Mouse (Mus musculus): ENCODE results near the gene Sash3. TPM values are rescaled to one million over a fixed set of nuclear protein-coding genes. Genes with fewer than 3 reads are reported as not detected.
A peak's percentile ranks its signal among the peaks of the same experiment; 100 is the strongest.

Gene Sash3
- total and polyA plus RNA-seq, 3 experiments = 0.31 to 1.2 TPM; not detected in 1

GRCm38 (mm10) chrX:48126903-48127476, 19.2 kb upstream of the Sash3 start:
- Histone ChIP-seq H3K9ac (ENCODE audit: control insufficient read depth, low read depth, low read length, poor library complexity, severe bottlenecking) (no peak overlapping the region), H3K4me3 (ENCODE audit: control insufficient read depth in 1 of 2, insufficient read depth in 1 of 2, low read depth in 2 of 2, low read length in 2 of 2) (no peak overlapping the region), H3K27ac (ENCODE audit: control insufficient read depth, low read depth, low read length) (peak overlapping the region; percentile 49), H3K36me3 (ENCODE audit: control insufficient read depth in 1 of 2, insufficient read depth in 2 of 2, low read length in 2 of 2) (peaks cover 0 to 8% of the 10 kb centered on the region in 2 experiments; a peak in 2 of 4 replicates), H3K27me3 (ENCODE audit: control insufficient read depth in 1 of 2, insufficient read depth in 2 of 2, low read length in 2 of 2) (no peaks in the 10 kb centered on the region), H3K79me2 (ENCODE audit: control insufficient read depth, insufficient read depth, low read length, poor library complexity) (no peaks in the 10 kb centered on the region), H3K9me3 (replicated peaks; ENCODE audit: insufficient read depth, low read length) (no peaks in the 10 kb centered on the region), H3K4me1 (ENCODE audit: control insufficient read depth in 1 of 2, insufficient read depth in 2 of 2, low read length in 2 of 2) (peaks cover 6 to 14% of the 10 kb centered on the region in 2 experiments)
- DNase-seq (ENCODE audit: low read depth, low spot score) = no peak
- no peak for TF ChIP-seq TBP (IDR thresholded peaks at IDR 0.05; ENCODE audit: low read depth, low read length)
- TF ChIP-seq CTCF (IDR thresholded peaks at IDR 0.05 in 2 of 3, conservative IDR thresholded peaks at IDR 0.05 in 1 of 3; ENCODE audit: control insufficient read depth in 1 of 3, insufficient read depth in 1 of 3, low read depth in 2 of 3, low read length in 3 of 3, poor library complexity in 1 of 3, severe bottlenecking in 1 of 3) = no peak
- no peak for TF ChIP-seq MAFK (IDR thresholded peaks at IDR 0.05; ENCODE audit: borderline replicate concordance, low read depth, low read length)
- TF ChIP-seq JUND (IDR thresholded peaks at IDR 0.05; ENCODE audit: low read depth, low read length) = no peak
- no peak for TF ChIP-seq SIN3A (IDR thresholded peaks at IDR 0.05; ENCODE audit: low read length)
- no peak for TF ChIP-seq RCOR1 (IDR thresholded peaks at IDR 0.05; ENCODE audit: low read depth, low read length)
- TF ChIP-seq MAX (IDR thresholded peaks at IDR 0.05; ENCODE audit: low read length) = no peak
- TF ChIP-seq ELF1 (IDR thresholded peaks at IDR 0.05; ENCODE audit: low read depth, low read length) = no peak

DNA sequence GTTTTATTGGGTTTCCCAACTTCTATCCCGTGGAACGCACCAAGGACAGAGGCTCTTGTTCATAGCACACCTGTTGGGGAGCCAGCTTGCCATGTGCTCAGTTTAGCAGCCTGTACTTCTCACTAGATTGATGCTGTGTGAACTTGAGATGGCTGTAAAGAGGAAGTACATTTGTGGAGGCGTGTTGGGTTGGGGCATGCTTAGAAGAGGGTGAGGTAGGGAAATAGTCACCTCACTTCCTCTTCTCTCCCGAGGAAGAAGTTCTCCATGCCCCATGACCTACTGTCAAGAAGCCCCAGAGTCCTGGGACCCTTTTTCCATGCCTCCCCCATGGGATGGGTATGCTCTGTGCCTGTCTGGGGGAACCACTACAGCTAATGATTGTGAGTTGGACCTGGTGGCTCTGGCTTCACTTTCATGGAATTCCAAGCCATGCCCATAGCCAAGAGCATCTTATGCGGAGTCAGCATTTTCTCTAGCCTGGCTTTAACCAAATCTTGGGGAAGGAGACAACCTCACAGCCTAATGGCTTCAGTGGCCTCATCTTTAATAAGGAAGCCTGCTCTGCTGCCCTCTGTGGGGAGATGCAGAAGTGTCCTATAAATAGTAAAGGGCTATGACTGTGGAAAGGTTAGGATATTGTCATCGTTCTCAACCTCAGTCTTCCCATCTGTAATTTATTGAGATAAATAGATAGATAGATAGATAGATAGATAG, 18.6 kb upstream of the Sash3 start:
- no peaks in the 10 kb centered on the region for H3K9me3 ChIP-seq (replicated peaks; ENCODE audit: insufficient read depth, low read length)
- no peaks in the 10 kb centered on the region for H3K79me2 ChIP-seq (ENCODE audit: control insufficient read depth, insufficient read depth, low read length, poor library complexity)
- H3K4me1 ChIP-seq (ENCODE audit: control insufficient read depth in 1 of 2, insufficient read depth in 2 of 2, low read length in 2 of 2) = peaks cover 6 to 14% of the 10 kb centered on the region in 2 experiments
- no peaks in the 10 kb centered on the region for H3K27me3 ChIP-seq (ENCODE audit: control insufficient read depth in 1 of 2, insufficient read depth in 2 of 2, low read length in 2 of 2)
- peak overlapping the region; percentile 49 for H3K27ac ChIP-seq (ENCODE audit: control insufficient read depth, low read depth, low read length)
- peaks cover 0 to 8% of the 10 kb centered on the region in 2 experiments; a peak in 2 of 4 replicates for H3K36me3 ChIP-seq (ENCODE audit: control insufficient read depth in 1 of 2, insufficient read depth in 2 of 2, low read length in 2 of 2)
- DNase-seq (ENCODE audit: low read depth, low spot score) = peak; percentile 85
- H3K4me3 ChIP-seq (ENCODE audit: control insufficient read depth in 1 of 2, insufficient read depth in 1 of 2, low read depth in 2 of 2, low read length in 2 of 2) = no peak overlapping the region
- peak overlapping the region; percentile 4; the same call in 1 of the 2 replicates for H3K9ac ChIP-seq (ENCODE audit: control insufficient read depth, low read depth, low read length, poor library complexity, severe bottlenecking)
- TF ChIP-seq ZC3H11A (IDR thresholded peaks at IDR 0.05; ENCODE audit: low read depth, low read length) (no peak), JUND (IDR thresholded peaks at IDR 0.05; ENCODE audit: low read depth, low read length) (no peak), MYB (IDR thresholded peaks at IDR 0.05; ENCODE audit: low read depth, low read length) (no peak), SIN3A (IDR thresholded peaks at IDR 0.05; ENCODE audit: low read length) (peak; percentile 68), NRF1 (IDR thresholded peaks at IDR 0.05; ENCODE audit: insufficient read depth, low read depth, low read length, poor library complexity, severe bottlenecking) (no peak), MAFK (IDR thresholded peaks at IDR 0.05; ENCODE audit: borderline replicate concordance, low read depth, low read length) (peak; percentile 44; the same call in 1 of the 2 replicates), ZKSCAN1 (IDR thresholded peaks at IDR 0.05; ENCODE audit: low read depth, low read length) (no peak), USF2 (IDR thresholded peaks at IDR 0.05; ENCODE audit: borderline replicate concordance in 1 of 2, insufficient read depth in 1 of 2, low read depth in 1 of 2, low read length in 2 of 2) (no peak), ETS1 (IDR thresholded peaks at IDR 0.05; ENCODE audit: low read depth, low read length) (peak; percentile 29; the same call in 1 of the 2 replicates), EP300 (IDR thresholded peaks at IDR 0.05; ENCODE audit: low read depth in 1 of 2, low read length in 2 of 2) (peak; percentile 23 to 73; a peak in 3 of 4 replicates), RCOR1 (IDR thresholded peaks at IDR 0.05; ENCODE audit: low read depth, low read length) (no peak), GABPA (IDR thresholded peaks at IDR 0.05; ENCODE audit: low read depth, low read length) (no peak), POLR2AphosphoS2 (IDR thresholded peaks at IDR 0.05; ENCODE audit: low read length) (no peak), GATA1 (IDR thresholded peaks at IDR 0.05; ENCODE audit: low read depth, low read length) (no peak), MXI1 (IDR thresholded peaks at IDR 0.05; ENCODE audit: low read depth, low read length) (peak; percentile 71), BHLHE40 (IDR thresholded peaks at IDR 0.05; ENCODE audit: borderline replicate concordance, low read depth, low read length) (no peak), KAT2A (conservative IDR thresholded peaks at IDR 0.05; ENCODE audit: low read depth, low read length) (no peak), MYC (IDR thresholded peaks at IDR 0.05; ENCODE audit: low read depth, low read length) (peak; percentile 88), ZNF384 (IDR thresholded peaks at IDR 0.05; ENCODE audit: low read depth, low read length) (no peak), CHD1 (IDR thresholded peaks at IDR 0.05; ENCODE audit: low read depth, low read length) (no peak), ELF1 (IDR thresholded peaks at IDR 0.05; ENCODE audit: low read depth, low read length) (peak; percentile 38; the same call in 1 of the 2 replicates), TAL1 (IDR thresholded peaks at IDR 0.05; ENCODE audit: low read length) (no peak), SMC3 (IDR thresholded peaks at IDR 0.05; ENCODE audit: low read depth, low read length) (no peak), ZMIZ1 (IDR thresholded peaks at IDR 0.05; ENCODE audit: low read depth, low read length) (no peak), USF1 (IDR thresholded peaks at IDR 0.05; ENCODE audit: low read depth, low read length) (no peak)
